ENCODE assay signal across 16 mouse cellular contexts in the genomic region with DNA sequence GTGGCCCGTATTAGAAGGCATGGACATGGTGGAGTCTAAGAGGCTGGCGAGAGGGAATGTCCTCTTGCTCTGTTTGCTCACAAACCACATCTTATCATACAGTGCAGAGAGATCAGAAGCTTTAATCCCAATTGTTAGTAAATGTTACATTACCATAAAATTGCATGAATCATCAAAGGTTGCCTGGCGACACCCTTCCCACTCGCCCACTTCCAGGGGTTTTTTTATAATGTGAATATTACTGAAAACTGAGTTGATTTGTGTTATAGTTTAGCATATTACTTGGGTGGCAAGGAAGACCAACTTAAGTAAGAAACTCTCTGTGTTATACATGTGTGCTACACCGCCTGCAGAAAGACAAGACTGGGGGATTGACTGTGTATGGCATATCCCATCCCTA.
"Had no signal": no experiment of that assay in that cellular context is flagged by ENCODE, and none has a peak within 500 bp of the region (broad histone marks: within the 10 kb centered on the region; RNA-seq: fewer than 3 reads in every experiment).

No protein-coding gene starts in this region.

- H3K4me3 ChIP-seq: neural tube, embryonic 13.5 days; neural tube, embryonic 15.5 days; stomach, embryonic 15.5 days had no signal

- H3K27ac ChIP-seq: neural tube, embryonic 13.5 days; neural tube, embryonic 15.5 days; stomach, embryonic 15.5 days; stomach, postnatal 0 days had no signal

- DNase-seq: retina, postnatal 1 day; right cerebral cortex, adult 18-20 months; right cerebral cortex, postnatal 14 days; right cerebral cortex, postnatal 25 days; right cerebral cortex, postnatal 4 days; spleen, adult 18-20 months; thymus, adult 18-20 months; thymus, adult 2 months; thymus, postnatal 14 days; thymus, postnatal 25 days; thymus, postnatal 36 days; thymus, postnatal 4 days had no signal
